Mouse (Mus musculus) hindlimb bud, embryonic 11.5 days (tissue): ENCODE results near the gene Map1lc3b.

ENCODE experiments used
- DNase-seq: peaks from one replicate; pipeline ENCODE4 v3.0.0-alpha.2; 2012; ENCODE audit warnings: low read depth, low spot score; ENCODE audit errors: extremely low spot score

The Map1lc3b gene

GRCm38 (mm10) chr8:121603801-121604200 lies 13.6 kb downstream of the Map1lc3b start:
- DNase-seq = no peak

DNA sequence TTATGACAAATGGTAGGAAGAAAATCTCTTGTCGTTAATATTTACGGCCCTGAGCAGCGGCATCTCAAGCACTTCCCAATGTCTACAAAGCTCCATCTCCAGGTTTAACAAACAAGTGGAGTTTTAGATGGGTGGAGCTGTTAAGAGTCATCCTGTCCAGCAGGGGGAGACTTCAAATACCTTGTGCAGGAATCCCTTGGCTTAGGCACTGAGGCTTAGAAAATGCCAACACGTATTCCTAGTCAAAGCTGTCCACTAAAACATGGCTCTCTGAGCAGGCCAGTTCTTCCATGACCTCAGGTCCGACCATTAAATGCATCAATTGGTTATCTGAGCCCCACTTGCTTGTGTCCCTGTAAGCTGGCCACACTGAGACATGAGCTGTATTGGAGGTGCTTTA lies 17.5 kb downstream of the Map1lc3b start:
- no peak for DNase-seq

GRCm38 (mm10) chr8:121609251-121609650 lies 19.1 kb downstream of the Map1lc3b start:
- no peak for DNase-seq

GRCm38 (mm10) chr8:121609916-121610315 lies 19.8 kb downstream of the Map1lc3b start:
- DNase-seq = no peak

GRCm38 (mm10) chr8:121613419-121613818 lies 23.3 kb downstream of the Map1lc3b start:
- no peak for DNase-seq

- DNase-seq = no peak
These were observed 29.3 kb downstream of the Map1lc3b start for GRCm38 (mm10) chr8:121619401-121619995.

DNA sequence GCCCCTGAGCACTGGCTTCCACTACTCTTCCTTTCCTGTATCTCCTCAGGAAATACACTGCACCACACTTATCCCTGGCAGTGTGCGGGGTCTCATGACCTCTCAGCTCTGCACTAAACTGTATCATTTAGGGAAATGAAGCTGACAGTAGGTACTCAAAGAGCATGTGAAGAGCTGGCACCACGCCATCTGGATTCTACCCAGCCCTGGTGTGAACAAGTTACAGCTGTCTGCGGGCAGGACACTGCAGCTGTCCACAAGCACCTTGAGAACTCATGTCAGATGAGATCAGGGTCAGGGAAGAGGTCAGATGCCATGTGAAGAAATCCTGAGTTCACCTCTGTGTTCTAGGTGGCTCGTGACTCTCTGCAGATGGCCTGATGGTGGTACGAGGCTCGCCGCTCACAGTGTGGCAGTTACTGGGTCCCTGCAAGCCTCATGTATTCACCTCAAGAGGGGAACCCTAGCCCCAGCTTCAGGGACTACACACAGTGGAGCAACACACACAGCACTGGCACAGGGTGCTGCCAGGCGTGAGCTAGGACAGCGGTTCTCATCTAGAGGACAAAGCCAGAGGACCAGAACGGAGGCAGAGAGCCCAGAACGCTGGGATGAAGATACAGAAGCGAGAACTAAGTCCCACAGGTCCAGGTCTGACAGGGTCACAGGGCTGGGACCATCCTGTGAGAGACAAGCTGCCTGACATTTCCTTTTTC lies 30.8 kb downstream of the Map1lc3b start:
- DNase-seq = no peak

GRCm38 (mm10) chr8:121621879-121622278 lies 31.7 kb downstream of the Map1lc3b start:
- no peak for DNase-seq

GRCm38 (mm10) chr8:121623043-121623442 lies 32.9 kb downstream of the Map1lc3b start:
- DNase-seq = no peak

DNA sequence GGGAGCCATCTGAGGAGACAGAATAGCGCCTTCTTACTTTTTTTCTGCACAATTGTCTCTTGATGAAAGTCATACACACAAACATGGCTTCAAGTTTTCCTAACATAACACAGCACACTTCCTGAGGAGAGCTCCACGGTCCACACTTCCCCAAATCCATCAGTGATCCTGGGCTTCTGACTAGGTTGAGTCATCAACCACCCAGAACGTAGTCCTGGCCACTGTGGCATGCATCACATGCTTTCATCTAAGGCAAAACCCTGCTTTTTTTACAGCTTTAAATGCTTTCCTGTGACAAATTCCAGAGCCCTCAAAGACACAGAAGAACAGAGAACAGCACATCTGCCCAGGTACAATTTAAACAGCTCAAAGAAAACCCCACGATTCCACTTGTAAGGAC lies 38.5 kb downstream of the Map1lc3b start:
- no peak for DNase-seq

- DNase-seq = no peak
These were observed 41.5 kb downstream of the Map1lc3b start for GRCm38 (mm10) chr8:121631645-121632071.

- DNase-seq = no peak
These were observed 42.2 kb downstream of the Map1lc3b start for GRCm38 (mm10) chr8:121632401-121632800.

DNA sequence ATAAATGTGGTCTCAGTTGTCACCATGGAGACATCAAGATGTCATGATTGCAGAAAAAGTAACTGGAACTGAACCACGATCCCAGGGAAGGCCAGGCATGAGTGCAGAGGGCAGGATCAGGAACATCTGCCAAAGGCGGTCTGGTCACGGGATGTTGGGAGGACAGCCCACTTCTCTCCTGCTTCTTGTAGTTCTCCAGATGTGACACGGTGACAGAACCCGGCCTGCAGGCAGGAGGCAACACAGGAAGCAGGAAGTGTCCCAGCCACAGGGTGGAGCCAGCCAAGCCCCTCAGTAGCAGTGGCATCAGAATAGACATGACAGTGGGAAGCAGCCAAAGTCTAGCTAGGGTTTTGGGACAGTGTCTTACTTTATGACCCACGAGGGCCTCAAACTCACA lies 45.4 kb downstream of the Map1lc3b start:
- DNase-seq = no peak

DNA sequence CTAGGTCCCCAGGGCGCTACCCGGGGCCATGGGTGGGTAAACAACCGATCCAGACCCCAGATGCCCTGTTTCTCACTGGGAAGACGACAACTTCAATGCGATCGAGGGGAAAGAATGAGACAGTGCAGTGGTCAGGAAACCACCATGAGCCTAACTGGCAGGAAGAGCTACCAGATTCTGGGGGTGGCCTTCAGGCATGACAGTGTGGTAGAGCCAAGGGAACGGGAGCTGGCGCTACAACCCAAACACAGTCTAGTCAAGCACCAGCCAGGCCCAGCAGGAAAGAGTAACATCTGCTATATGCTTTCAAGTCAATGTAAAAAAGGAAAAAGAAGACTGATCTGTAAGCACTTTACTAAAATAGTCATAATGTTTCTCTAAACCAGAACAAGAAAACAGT lies 46.0 kb downstream of the Map1lc3b start:
- DNase-seq = no peak

GRCm38 (mm10) chr8:121642804-121643203 lies 52.6 kb downstream of the Map1lc3b start:
- DNase-seq = no peak

- no peak for DNase-seq
These were observed 53.2 kb downstream of the Map1lc3b start for GRCm38 (mm10) chr8:121643384-121643783.

- DNase-seq = no peak
These were observed 57.5 kb downstream of the Map1lc3b start for GRCm38 (mm10) chr8:121647511-121648215.
